Mouse (Mus musculus) hindbrain, embryonic 11.5 days (tissue): Measurements from ENCODE around the gene Myo15. TPM values are rescaled to one million over a fixed set of nuclear protein-coding genes. Genes with fewer than 3 reads are reported as not detected.
"Not testable (repeated sequence)": the region's sequence is repeated elsewhere in the genome, so short reads cannot be mapped to it uniquely, and the experiment has no call there.

Experiments used
- ATAC-seq: fragments of 200-750 bp; cut with Nextera tagmentation; 2 replicates; pipeline ENCODE4 v1.8.0; 2017; ENCODE audit warnings: mild to moderate bottlenecking, moderate TSS enrichment, moderate library complexity; ENCODE audit not compliant: low FRiP score
- DNase-seq: peaks from one replicate; pipeline ENCODE4 v3.0.0-alpha.2; 2015; ENCODE audit warnings: low spot score
- H3K27ac ChIP-seq: fragments of 300-500 bp; sonication (generic); 2 replicates; pipeline ENCODE4 v1.5.1; 2014; ENCODE audit warnings: mild to moderate bottlenecking, low read depth, low read length
- H3K27me3 ChIP-seq: fragments of 300-500 bp; sonication (generic); 2 replicates; pipeline ENCODE4 v1.6.1; 2014; ENCODE audit warnings: mild to moderate bottlenecking, low read length, moderate library complexity, mixed read lengths; ENCODE audit not compliant: control insufficient read depth, insufficient read depth
- H3K36me3 ChIP-seq: fragments of 300-500 bp; sonication (generic); 2 replicates; pipeline ENCODE4 v1.6.1; 2014; ENCODE audit warnings: mild to moderate bottlenecking, low read length, moderate library complexity, mixed read lengths; ENCODE audit not compliant: control insufficient read depth, insufficient read depth
- H3K4me1 ChIP-seq: fragments of 300-500 bp; sonication (generic); replicated peaks from 2 replicates; pipeline ENCODE4 v1.6.1; 2014; ENCODE audit warnings: low read length, mixed read lengths; ENCODE audit not compliant: control insufficient read depth, insufficient read depth
- H3K4me2 ChIP-seq: fragments of 300-500 bp; sonication (generic); replicated peaks from 2 replicates; pipeline ENCODE4 v1.6.1; 2014; ENCODE audit warnings: mild to moderate bottlenecking, low read depth, low read length
- H3K4me3 ChIP-seq: fragments of 300-500 bp; sonication (generic); 2 replicates; pipeline ENCODE4 v1.5.1; 2014; ENCODE audit warnings: low read depth, low read length
- H3K9ac ChIP-seq: fragments of 300-500 bp; sonication (generic); 2 replicates; pipeline ENCODE4 v1.6.1; 2014; ENCODE audit warnings: low read depth, low read length
- H3K9me3 ChIP-seq: fragments of 300-500 bp; sonication (generic); 2 replicates; pipeline ENCODE4 v1.6.1; 2016; ENCODE audit warnings: low read length; ENCODE audit not compliant: control insufficient read depth
- WGBS: fragments of 180-500 bp; shearing (Covaris S2); extraction: QIAGEN DNeasy Blood & Tissue Kit; methylation state at CpG from one replicate; pipeline ENCODE4 v1.1.7; 2014; 5-methylcytosine and 5-hydroxymethylcytosine counted together
- polyA plus RNA-seq: library from polyadenylated mRNA; unstranded; fragments of >200 nt; fragmentation: Nextera tagmentation; extraction: Ambion mirVana; gene quantifications from 2 replicates; pipeline ENCODE4 v1.2.1, GENCODE M21; 2014

Gene Myo15
- polyA plus RNA-seq, 1 experiment from 2014 or later: 0.15 TPM

DNA sequence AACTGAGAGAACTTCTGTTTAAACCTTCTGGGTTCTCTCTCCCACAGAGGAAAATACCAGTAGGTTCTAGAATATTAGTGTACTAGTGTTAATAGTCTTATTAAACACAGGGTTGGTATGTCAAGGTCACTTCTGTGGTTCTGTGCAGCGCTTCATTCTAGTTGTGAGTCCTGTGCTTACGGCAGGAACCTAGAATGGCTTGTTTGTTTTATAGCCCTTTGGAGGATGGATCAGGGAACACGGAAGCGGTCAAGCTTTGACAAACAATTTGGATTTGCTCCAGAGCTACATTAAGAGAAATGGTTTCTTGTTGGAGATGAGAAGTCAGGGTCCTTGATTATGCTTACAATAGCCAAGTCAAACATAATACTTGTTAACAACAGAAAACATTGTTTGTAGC is 76.3 kb downstream of the Myo15 start:
- Histone ChIP-seq H3K27ac (no peak overlapping the region), H3K36me3 (peaks cover 2% of the 10 kb centered on the region; the same call in 1 of the 2 replicates), H3K9me3 (no peaks in the 10 kb centered on the region), H3K4me2 (no peak overlapping the region), H3K4me3 (no peak overlapping the region), H3K27me3 (no peaks in the 10 kb centered on the region), H3K9ac (no peak overlapping the region), H3K4me1 (peaks cover 2% of the 10 kb centered on the region; the same call in 1 of the 2 replicates)
- ATAC-seq (no peak), DNase-seq (no peak)
- WGBS: 93% methylated on average over 4 of the region's 4 CpGs

DNA sequence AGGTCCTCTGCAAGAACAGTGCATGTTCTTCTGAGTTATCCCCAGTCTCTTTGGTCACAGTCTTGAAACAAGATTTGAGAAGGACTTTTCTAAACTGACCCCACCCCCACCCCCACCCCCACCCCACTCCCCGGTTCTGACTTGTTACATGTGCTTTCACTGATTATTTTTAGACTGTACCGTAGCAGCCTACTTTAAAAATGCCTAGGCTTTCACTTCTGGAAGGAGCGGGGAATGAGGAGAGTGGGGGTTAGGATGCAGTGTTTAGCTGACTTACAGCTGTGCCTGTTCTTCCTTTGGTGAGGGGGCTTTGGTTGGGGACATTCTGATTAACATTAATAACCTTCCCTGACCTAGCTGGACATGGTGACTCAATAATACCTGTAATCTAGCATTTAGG is 79.0 kb downstream of the Myo15 start:
- H3K4me2 ChIP-seq: no peak overlapping the region
- no peak for ATAC-seq
- no peaks in the 10 kb centered on the region for H3K4me1 ChIP-seq
- no peaks in the 10 kb centered on the region; the same call in 1 of the 2 replicates for H3K36me3 ChIP-seq
- no peak overlapping the region for H3K27ac ChIP-seq
- 100% methylated on average over 3 of the region's 3 CpGs for WGBS
- no peaks in the 10 kb centered on the region for H3K27me3 ChIP-seq
- no peak overlapping the region for H3K4me3 ChIP-seq
- no peaks in the 10 kb centered on the region for H3K9me3 ChIP-seq
- no peak overlapping the region for H3K9ac ChIP-seq
- DNase-seq: no peak

DNA sequence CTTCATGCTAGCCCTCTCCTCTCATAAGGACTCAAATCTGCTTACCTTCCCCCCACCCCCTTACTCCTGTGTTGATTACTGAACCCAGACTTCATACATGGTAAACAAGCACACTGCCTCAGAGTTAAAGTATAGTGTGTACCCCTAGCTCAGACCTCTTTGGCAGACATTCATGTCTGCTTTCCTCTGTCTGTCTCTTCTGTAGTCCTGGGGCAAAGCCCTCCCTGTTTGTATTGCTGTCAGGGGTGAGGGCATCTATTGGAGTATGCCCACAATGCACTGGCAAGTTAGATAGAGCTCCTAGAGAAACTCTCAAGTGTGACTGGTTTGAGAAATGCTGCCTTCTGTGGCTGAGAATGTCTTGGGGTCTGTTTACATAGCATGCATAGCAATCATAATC is 84.0 kb downstream of the Myo15 start:
- no peak overlapping the region for H3K4me2 ChIP-seq
- H3K27ac ChIP-seq: no peak overlapping the region
- H3K9ac ChIP-seq: no peak overlapping the region
- peaks cover 11% of the 10 kb centered on the region for H3K36me3 ChIP-seq
- no peak overlapping the region for H3K4me3 ChIP-seq
- DNase-seq (no peak), ATAC-seq (no peak)
- no peaks in the 10 kb centered on the region for H3K4me1 ChIP-seq
- no peaks in the 10 kb centered on the region for H3K9me3 ChIP-seq
- H3K27me3 ChIP-seq: no peaks in the 10 kb centered on the region

DNA sequence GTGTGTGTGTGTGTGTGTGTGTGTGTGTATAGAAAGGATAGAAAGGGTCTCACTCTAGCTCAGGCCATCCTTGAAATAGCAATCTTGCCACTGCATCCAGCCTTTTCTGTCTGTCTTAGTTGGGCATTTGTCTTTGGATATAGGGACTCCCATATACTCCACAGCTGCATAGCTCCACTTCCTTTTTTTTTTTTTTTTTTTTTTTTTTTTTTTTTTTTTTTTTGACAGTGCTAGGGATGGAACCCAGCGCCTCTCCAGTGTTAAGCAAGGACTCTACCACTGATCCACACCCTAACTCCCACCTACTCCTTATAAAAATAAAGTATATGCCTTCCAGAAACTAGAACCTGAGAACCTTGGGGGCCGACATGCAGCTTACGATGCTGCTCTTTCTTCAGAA is 88.5 kb downstream of the Myo15 start:
- no peaks in the 10 kb centered on the region for H3K4me1 ChIP-seq
- H3K27me3 ChIP-seq: no peaks in the 10 kb centered on the region
- ATAC-seq (no peak), DNase-seq (no peak)
- peaks cover 11% of the 10 kb centered on the region for H3K36me3 ChIP-seq
- no peaks in the 10 kb centered on the region for H3K9me3 ChIP-seq
- 94% methylated on average over 3 of the region's 3 CpGs for WGBS
- H3K9ac ChIP-seq: no peak overlapping the region
- H3K4me2 ChIP-seq: no peak overlapping the region
- no peak overlapping the region for H3K27ac ChIP-seq
- H3K4me3 ChIP-seq: no peak overlapping the region

DNA sequence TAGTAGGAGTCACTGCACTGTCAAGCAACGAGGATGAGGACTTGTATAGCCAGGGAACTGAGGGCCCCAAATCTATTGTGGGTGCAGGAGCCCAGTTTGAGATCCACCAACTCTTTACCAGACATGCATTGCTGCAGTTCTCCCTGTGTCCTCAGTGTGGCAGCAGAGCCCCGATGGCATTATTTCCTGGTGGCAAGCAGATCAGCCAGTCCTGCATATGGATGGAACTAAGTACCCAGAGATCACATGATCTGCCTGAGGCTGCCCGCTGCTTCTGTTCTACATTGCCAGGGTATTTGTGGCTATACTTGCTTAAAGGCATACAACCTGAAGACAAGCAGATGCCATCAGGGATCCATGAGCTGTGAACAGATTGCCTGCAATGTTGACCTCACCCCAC is 90.2 kb downstream of the Myo15 start:
- Histone ChIP-seq H3K9ac (no peak overlapping the region), H3K4me1 (no peaks in the 10 kb centered on the region), H3K4me2 (no peak overlapping the region), H3K27ac (no peak overlapping the region), H3K36me3 (no peaks in the 10 kb centered on the region), H3K4me3 (no peak overlapping the region), H3K27me3 (no peaks in the 10 kb centered on the region), H3K9me3 (no peaks in the 10 kb centered on the region)
- DNase-seq: peak; percentile 79
- ATAC-seq: peak; percentile 19; the same call in 1 of the 2 replicates
- WGBS: 21% methylated on average over 3 of the region's 3 CpGs

DNA sequence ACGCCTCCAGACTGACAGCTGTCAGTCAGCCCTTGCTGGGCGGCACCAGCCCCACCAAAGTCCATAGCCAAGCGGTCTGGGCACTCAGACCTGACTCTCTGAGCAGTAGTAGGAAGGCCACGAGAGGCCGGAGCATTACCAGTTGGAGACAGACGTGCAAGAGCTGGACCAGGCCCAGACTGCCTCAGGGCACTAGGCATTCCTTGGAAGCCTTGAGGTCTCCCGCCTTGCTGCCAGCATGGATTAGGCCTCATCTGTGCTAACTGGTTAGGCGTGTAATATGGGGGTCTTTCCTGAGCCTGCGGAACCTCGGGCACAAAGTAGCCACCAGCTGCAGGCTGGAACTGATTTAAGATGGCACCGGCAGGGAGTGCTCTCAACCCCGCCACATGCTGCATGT is 104.9 kb downstream of the Myo15 start:
- H3K27me3 ChIP-seq, H3K4me3 ChIP-seq, H3K9ac ChIP-seq, H3K4me1 ChIP-seq, H3K36me3 ChIP-seq, H3K4me2 ChIP-seq, H3K9me3 ChIP-seq, H3K27ac ChIP-seq, DNase-seq, ATAC-seq: not testable (repeated sequence)
- 90% methylated on average over 8 of the region's 12 CpGs for WGBS

Other genes with a start within 250 kb of the Myo15 start
- gene Srebf1, start 246.8 kb upstream of the Myo15 start, polyA plus RNA-seq: 40.4 and 44.7 TPM in 2 replicates
- gene Tom1l2, start 116.4 kb upstream of the Myo15 start, polyA plus RNA-seq: 13.9 and 15.8 TPM in 2 replicates
- gene Drc3, start 116.0 kb upstream of the Myo15 start, polyA plus RNA-seq: 6.6 and 7.0 TPM in 2 replicates
- 26.0 and 28.7 TPM in 2 replicates for gene Gid4, start 52.2 kb upstream of the Myo15 start, polyA plus RNA-seq
- gene Atpaf2, start 50.9 kb upstream of the Myo15 start, polyA plus RNA-seq: 38.0 and 38.1 TPM in 2 replicates
- gene Drg2, start 14.7 kb upstream of the Myo15 start, polyA plus RNA-seq: 113 and 118 TPM in 2 replicates
- gene Alkbh5, start 67.0 kb downstream of the Myo15 start, polyA plus RNA-seq: 31.1 and 33.2 TPM in 2 replicates
- 70.4 and 85.8 TPM in 2 replicates for gene Llgl1, start 230.4 kb downstream of the Myo15 start, polyA plus RNA-seq